Mouse (Mus musculus): ENCODE results near the gene Dync1i1. TPM values are rescaled to one million over a fixed set of nuclear protein-coding genes. Genes with fewer than 3 reads are reported as not detected.

The Dync1i1 gene
- polyA plus RNA-seq, 1 experiment from 2014 or later: 3.7 TPM

DNA sequence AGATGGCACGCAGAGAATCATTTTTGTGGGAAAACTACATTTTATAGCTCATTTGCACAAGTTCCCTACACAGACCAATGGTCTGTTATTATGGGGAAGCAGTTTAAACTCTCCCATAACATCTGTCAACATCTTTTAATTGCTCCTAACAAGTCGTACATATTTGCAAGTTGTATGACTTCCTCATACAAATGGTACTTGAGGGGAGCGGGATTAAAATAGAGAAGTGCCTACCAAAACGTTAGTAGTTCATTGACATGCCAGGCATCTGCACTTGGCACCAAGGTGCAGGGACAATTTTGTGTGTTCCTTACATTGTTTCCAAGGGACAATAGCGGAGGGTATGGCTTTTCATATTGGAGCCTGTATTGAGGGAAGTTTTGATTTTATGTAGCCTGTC lies 140.7 kb downstream of the Dync1i1 start:
- H3K27me3 ChIP-seq: no peaks in the 10 kb centered on the region
- H3K36me3 ChIP-seq: no peaks in the 10 kb centered on the region
- H3K4me1 ChIP-seq: no peaks in the 10 kb centered on the region
- no peak overlapping the region for H3K4me2 ChIP-seq
- H3K9me3 ChIP-seq (replicated peaks): no peaks in the 10 kb centered on the region
- H3K27ac ChIP-seq: no peak overlapping the region
- H3K4me3 ChIP-seq (replicated peaks): no peak overlapping the region
- H3K9ac ChIP-seq: no peak overlapping the region
- 85% methylated on average over 5 of the region's 5 CpGs for WGBS
- ATAC-seq (replicated peaks; ENCODE audit: low FRiP score): no peak

DNA sequence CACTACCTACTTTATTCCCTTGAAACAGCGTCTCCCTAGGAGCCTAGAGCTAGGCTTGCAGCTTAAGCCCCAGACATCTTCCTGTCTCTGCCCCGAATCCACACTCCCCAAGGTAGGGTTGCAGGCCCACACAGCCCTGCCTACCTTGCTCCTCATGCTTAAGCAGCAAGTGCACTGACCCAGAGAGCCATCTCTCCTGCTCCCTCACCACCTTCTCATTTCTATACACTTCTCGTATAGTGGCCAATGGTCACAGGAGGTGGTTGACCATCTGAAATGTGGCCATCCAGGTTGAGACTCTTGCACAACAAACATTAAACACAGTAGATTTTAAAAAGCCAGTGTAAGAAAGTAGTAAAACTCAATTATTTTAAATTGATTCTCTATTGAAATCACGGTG lies 141.8 kb downstream of the Dync1i1 start:
- H3K4me3 ChIP-seq (replicated peaks): no peak overlapping the region
- no peaks in the 10 kb centered on the region for H3K36me3 ChIP-seq
- WGBS: 86% methylated on average over 4 of the region's 4 CpGs
- no peak overlapping the region for H3K4me2 ChIP-seq
- ATAC-seq (replicated peaks; ENCODE audit: low FRiP score): no peak
- no peaks in the 10 kb centered on the region for H3K4me1 ChIP-seq
- H3K27me3 ChIP-seq: no peaks in the 10 kb centered on the region
- no peak overlapping the region for H3K27ac ChIP-seq
- H3K9ac ChIP-seq: no peak overlapping the region
- no peaks in the 10 kb centered on the region for H3K9me3 ChIP-seq (replicated peaks)

DNA sequence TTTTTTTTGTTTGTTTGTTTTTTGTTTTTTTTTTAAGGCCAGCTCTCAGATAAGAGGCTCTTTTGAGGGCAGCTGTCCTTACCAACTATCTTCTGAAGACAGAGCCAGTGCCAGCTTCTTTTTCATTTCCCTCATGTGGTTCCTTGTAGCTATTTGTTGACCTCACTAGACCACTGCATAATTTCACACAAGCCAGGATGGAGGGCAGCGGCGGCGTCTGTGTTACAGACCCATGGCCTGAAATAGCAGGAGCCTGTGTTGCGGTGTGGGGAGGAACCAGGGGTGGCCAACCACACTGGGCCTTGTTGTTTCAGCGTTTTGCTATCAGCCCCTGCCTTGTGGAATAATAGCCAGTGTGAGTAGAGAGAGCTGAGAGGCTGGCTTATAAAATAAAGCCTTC lies 145.6 kb downstream of the Dync1i1 start:
- 63% methylated on average over 5 of the region's 5 CpGs for WGBS
- H3K27ac ChIP-seq: no peak overlapping the region
- H3K4me3 ChIP-seq (replicated peaks): no peak overlapping the region
- H3K4me1 ChIP-seq: no peaks in the 10 kb centered on the region
- H3K9ac ChIP-seq: no peak overlapping the region
- H3K9me3 ChIP-seq (replicated peaks): no peaks in the 10 kb centered on the region
- H3K4me2 ChIP-seq: no peak overlapping the region
- H3K27me3 ChIP-seq: no peaks in the 10 kb centered on the region
- H3K36me3 ChIP-seq: no peaks in the 10 kb centered on the region
- ATAC-seq (replicated peaks; ENCODE audit: low FRiP score): no peak

DNA sequence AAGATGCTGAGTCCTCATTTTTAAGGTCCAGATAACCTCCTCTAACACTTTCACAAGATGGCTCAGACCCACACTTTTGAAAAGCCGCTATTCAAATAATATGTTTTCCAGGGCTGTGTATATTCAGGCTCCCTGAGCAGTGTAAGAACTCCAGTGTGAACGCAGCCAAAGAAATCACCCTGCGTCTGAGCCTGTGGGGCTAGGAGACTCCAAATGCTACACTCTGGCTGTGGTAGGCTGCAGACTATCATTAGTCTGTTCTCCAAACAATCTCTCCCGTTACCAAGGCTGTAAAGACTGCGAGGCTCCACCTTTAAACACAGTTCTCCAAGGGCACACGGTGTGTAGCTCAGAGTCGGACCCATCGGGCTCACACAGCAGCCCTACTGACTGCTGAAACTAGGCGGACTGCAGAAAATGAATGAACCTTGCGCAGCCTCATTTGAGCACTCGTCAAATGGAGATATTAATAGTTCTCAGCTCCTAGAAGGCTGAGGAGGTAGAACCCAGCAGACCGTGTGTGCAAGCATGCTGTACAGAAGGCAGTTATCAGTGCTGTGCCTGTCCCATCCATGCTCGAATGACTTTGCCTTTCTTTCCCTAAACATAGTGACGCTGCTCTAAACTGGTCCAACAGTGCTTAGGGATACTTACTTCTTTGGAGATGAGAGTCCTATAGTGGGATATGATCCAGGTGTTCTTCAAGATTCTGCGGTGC lies 146.3 kb downstream of the Dync1i1 start:
- no peaks in the 10 kb centered on the region for H3K4me1 ChIP-seq
- H3K27ac ChIP-seq: no peak overlapping the region
- no peak overlapping the region for H3K4me2 ChIP-seq
- no peaks in the 10 kb centered on the region for H3K9me3 ChIP-seq (replicated peaks)
- H3K4me3 ChIP-seq (replicated peaks): no peak overlapping the region
- 67% methylated on average over 15 of the region's 15 CpGs for WGBS
- ATAC-seq (replicated peaks; ENCODE audit: low FRiP score): no peak
- H3K27me3 ChIP-seq: no peaks in the 10 kb centered on the region
- no peak overlapping the region for H3K9ac ChIP-seq
- no peaks in the 10 kb centered on the region for H3K36me3 ChIP-seq

DNA sequence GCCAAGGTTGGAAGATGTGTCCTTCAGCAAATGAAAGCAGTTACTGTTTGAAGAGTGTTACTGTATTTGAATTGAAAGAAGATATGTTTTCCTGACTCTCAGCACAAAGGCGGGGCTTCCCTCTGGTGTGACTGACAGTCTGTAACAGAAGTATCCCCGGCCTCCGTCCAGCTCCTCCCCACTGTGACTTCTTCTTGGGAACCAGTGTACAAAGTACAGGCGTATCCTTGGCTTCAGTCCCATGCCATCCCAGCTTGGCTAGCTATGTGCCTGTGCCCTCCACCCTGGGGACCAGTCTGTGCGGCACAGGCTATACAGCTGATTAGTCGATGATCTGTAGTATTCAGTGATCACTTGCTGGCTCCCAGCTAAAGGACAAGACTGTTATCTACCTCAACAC lies 163.9 kb downstream of the Dync1i1 start:
- H3K4me3 ChIP-seq (replicated peaks): no peak overlapping the region
- 81% methylated on average over 6 of the region's 6 CpGs for WGBS
- no peak overlapping the region for H3K27ac ChIP-seq
- H3K4me1 ChIP-seq: no peaks in the 10 kb centered on the region
- H3K9me3 ChIP-seq (replicated peaks): no peaks in the 10 kb centered on the region
- no peaks in the 10 kb centered on the region for H3K27me3 ChIP-seq
- no peak for ATAC-seq (replicated peaks; ENCODE audit: low FRiP score)
- no peaks in the 10 kb centered on the region for H3K36me3 ChIP-seq
- no peak overlapping the region for H3K9ac ChIP-seq
- no peak overlapping the region for H3K4me2 ChIP-seq

DNA sequence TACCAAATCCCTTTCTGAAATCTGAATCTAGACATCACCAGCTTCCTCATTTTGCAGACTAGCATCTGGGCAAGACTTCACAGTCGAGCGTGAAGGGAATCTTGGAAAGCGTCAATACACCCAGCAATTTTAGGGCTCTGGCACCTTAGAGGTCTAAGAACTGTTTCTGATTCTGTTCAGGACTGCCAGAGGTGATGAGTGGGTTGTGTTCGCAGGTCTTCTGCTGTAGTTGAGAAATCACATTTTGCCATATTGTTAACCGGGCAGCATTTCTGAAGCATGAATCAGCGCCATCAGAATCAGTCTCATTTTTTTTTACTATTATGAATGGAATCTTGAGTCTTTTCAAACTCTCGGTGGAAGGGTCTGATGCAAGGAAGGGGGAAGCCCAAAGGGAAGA lies 185.9 kb downstream of the Dync1i1 start:
- H3K27ac ChIP-seq: no peak overlapping the region
- no peak overlapping the region for H3K4me3 ChIP-seq (replicated peaks)
- H3K4me2 ChIP-seq: no peak overlapping the region
- H3K36me3 ChIP-seq: no peaks in the 10 kb centered on the region
- H3K27me3 ChIP-seq: no peaks in the 10 kb centered on the region
- H3K9me3 ChIP-seq (replicated peaks): no peaks in the 10 kb centered on the region
- no peak overlapping the region for H3K9ac ChIP-seq
- WGBS: 78% methylated on average over 7 of the region's 7 CpGs
- no peak for ATAC-seq (replicated peaks; ENCODE audit: low FRiP score)
- no peaks in the 10 kb centered on the region for H3K4me1 ChIP-seq

DNA sequence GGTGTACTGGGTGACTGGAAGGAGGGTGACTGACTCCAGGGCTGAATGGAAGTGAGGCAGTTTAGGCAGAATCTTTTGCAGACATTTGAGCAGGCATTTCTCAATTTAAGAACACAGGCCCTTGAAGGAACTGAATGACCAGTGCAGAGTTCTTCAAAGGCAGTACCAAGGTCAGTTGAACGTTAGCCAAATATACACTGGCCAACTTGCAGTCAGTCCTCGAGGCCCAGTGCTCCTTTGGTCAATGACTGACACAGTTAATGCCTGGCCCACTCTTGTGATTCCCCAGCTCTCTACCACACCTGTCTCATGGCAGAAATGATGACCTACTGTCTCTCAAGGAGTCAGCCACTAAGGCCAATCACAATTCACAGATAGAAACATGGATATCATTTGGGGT lies 189.6 kb downstream of the Dync1i1 start:
- Histone ChIP-seq H3K4me1 (no peaks in the 10 kb centered on the region), H3K9me3 (replicated peaks) (no peaks in the 10 kb centered on the region), H3K4me2 (no peak overlapping the region), H3K4me3 (replicated peaks) (no peak overlapping the region), H3K27ac (no peak overlapping the region), H3K9ac (no peak overlapping the region), H3K36me3 (no peaks in the 10 kb centered on the region), H3K27me3 (no peaks in the 10 kb centered on the region)
- ATAC-seq (replicated peaks; ENCODE audit: low FRiP score): peak; percentile 60; the same call in 1 of the 2 replicates
- WGBS: 49% methylated on average over 2 of the region's 2 CpGs

DNA sequence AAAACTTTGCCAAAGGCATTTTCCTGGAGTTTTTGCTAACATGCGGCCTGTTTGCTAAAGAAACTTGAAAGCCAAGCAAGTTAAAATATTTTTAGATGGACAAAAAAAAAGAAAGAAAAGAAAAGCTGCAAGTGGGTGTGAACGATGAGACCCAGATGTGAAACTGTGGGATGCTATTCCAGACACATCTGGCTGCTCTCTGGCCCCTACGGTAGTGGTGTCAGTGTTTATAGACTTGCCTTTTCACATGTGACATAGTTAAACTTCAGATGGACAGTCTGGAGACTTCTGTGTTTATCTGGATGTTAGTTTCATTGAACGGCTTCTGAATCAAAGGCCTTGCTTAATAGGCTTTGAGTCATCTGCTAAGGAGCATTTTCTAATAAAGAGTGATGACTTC lies 195.2 kb downstream of the Dync1i1 start:
- Histone ChIP-seq H3K4me2 (no peak overlapping the region), H3K27me3 (no peaks in the 10 kb centered on the region), H3K36me3 (no peaks in the 10 kb centered on the region), H3K4me3 (replicated peaks) (no peak overlapping the region), H3K9me3 (replicated peaks) (no peaks in the 10 kb centered on the region), H3K27ac (no peak overlapping the region), H3K4me1 (no peaks in the 10 kb centered on the region), H3K9ac (no peak overlapping the region)
- no peak for ATAC-seq (replicated peaks; ENCODE audit: low FRiP score)
- 67% methylated on average over 4 of the region's 4 CpGs for WGBS

DNA sequence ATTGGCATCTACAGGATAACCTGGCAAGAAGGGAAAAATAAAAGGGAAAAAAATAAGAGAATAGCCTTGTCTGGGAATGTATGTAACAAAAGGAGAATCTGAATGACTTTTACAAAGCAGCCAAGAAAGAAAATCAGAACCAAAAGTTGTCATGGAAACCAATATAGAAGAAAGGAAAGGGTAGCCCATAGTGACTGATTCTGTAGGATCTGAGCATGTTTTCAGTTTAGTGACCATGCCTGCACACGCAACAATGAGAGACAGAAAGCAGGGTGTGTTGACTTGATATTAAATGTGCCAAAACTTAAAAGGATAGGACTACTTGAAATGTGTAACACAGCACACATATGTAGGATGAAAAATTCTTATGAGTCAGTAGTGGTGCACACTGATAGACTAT lies 197.2 kb downstream of the Dync1i1 start:
- Histone ChIP-seq H3K36me3 (no peaks in the 10 kb centered on the region), H3K4me3 (replicated peaks) (no peak overlapping the region), H3K4me2 (no peak overlapping the region), H3K27ac (no peak overlapping the region), H3K9me3 (replicated peaks) (no peaks in the 10 kb centered on the region), H3K27me3 (no peaks in the 10 kb centered on the region), H3K9ac (no peak overlapping the region), H3K4me1 (no peaks in the 10 kb centered on the region)
- WGBS: 94% methylated on average over 1 of the region's 1 CpGs
- ATAC-seq (replicated peaks; ENCODE audit: low FRiP score): no peak

DNA sequence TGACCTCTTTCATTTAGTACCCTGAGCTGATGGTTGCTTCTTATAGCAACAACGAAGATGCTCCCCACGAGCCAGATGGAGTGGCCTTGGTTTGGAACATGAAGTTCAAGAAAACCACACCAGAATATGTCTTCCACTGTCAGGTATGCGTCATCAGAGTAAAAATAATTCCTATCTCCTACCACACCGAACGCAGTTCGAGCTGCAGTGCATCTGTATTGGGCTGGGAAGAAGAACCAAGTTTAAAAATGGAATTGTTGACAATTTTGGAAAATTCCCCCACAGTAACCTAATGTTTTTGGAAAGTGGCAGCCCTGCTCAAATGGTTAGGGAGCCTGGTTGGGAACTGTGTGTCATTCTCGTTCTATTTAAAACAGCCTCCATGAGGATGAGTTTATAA lies 197.7 kb downstream of the Dync1i1 start:
- Histone ChIP-seq H3K4me2 (no peak overlapping the region), H3K4me1 (no peaks in the 10 kb centered on the region), H3K27ac (no peak overlapping the region), H3K4me3 (replicated peaks) (no peak overlapping the region), H3K9ac (no peak overlapping the region), H3K9me3 (replicated peaks) (no peaks in the 10 kb centered on the region), H3K36me3 (no peaks in the 10 kb centered on the region), H3K27me3 (no peaks in the 10 kb centered on the region)
- WGBS: 90% methylated on average over 7 of the region's 7 CpGs
- ATAC-seq (replicated peaks; ENCODE audit: low FRiP score): no peak

DNA sequence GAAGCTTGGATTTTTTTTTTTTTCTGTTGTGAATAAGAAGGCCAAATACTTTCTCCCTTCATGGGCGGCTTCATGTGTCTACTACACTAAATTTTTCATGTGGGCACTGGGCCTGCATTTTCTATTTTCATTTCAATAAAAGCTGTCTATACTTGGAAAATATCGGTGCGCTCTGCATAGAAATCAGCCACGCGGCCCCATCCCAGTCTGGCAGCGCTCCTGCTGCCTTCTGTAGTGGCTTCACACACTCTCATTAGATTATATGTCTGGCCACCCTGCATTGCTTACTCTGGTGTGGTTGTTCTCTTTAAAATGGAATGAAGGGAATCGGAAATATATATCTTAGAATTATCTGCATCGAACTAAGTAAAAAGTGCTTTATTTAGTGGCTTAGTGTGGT lies 204.7 kb downstream of the Dync1i1 start:
- Histone ChIP-seq H3K9me3 (replicated peaks) (no peaks in the 10 kb centered on the region), H3K9ac (no peak overlapping the region), H3K4me1 (no peaks in the 10 kb centered on the region), H3K4me2 (no peak overlapping the region), H3K27ac (no peak overlapping the region), H3K36me3 (no peaks in the 10 kb centered on the region), H3K27me3 (no peaks in the 10 kb centered on the region), H3K4me3 (replicated peaks) (no peak overlapping the region)
- 84% methylated on average over 8 of the region's 8 CpGs for WGBS
- ATAC-seq (replicated peaks; ENCODE audit: low FRiP score): no peak

DNA sequence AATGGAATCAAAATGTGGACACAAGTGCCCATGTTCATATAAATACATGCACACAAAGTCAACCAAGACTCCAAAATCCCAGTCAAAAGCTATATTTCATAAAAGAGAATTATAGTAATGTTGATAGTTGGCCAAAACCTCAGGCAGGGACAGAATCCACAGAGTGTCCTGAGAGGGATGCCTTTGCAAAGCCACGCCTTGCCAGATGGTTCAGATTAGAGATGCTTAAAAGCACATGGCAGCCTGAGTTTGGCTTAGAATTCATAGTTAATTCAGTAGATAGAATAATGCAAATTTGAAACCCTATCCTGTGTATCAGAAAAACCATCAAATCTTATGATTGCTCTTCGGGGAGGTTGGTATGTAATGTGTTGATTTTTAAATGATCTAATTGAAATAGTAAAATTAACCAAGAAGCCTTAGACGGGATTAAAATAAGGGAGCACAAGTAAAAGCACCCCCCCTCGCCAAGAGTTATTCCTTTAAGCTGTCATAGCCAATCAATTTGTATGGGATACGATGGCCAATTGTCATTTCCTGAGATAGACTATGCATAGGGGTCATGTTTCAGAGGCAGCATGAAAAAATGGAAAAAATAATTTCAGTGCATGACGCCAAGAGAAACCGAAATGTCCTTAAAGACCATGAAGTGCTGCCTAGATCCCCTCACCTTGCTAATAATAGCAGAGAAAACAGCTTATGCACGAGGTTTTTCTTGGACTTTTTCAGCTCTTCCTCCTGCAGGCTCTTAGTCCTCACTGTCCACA lies 210.3 kb downstream of the Dync1i1 start:
- no peaks in the 10 kb centered on the region for H3K4me1 ChIP-seq
- 86% methylated on average over 8 of the region's 8 CpGs for WGBS
- H3K9me3 ChIP-seq (replicated peaks): no peaks in the 10 kb centered on the region
- H3K36me3 ChIP-seq: no peaks in the 10 kb centered on the region
- H3K4me2 ChIP-seq: no peak overlapping the region
- ATAC-seq (replicated peaks; ENCODE audit: low FRiP score): no peak
- no peak overlapping the region for H3K9ac ChIP-seq
- no peaks in the 10 kb centered on the region for H3K27me3 ChIP-seq
- H3K27ac ChIP-seq: no peak overlapping the region
- no peak overlapping the region for H3K4me3 ChIP-seq (replicated peaks)
